Mouse (Mus musculus) brain, embryonic 14.5 days (tissue): ENCODE measurements around the gene Car5a.

Experiments
- CTCF ChIP-seq: fragments of 200-500 bp; IDR thresholded peaks from 2 replicates; pipeline ENCODE4 v1.5.1; 2012; ENCODE audit warnings: inconsistent platforms, mild to moderate bottlenecking, moderate library complexity, borderline replicate concordance; ENCODE audit not compliant: insufficient read depth, insufficient read length; ENCODE audit errors: extremely low read depth
- POLR2A ChIP-seq: fragments of 200-500 bp; IDR thresholded peaks from 2 replicates; pipeline ENCODE4 v1.6.1; 2012; ENCODE audit warnings: mild to moderate bottlenecking, inconsistent platforms, borderline replicate concordance; ENCODE audit not compliant: poor library complexity, insufficient read depth, insufficient read length, severe bottlenecking; ENCODE audit errors: extremely low read depth

- TF ChIP-seq POLR2A: no peak
- no peak for TF ChIP-seq CTCF
Measured at GRCm38 (mm10) chr8:121898401-121898931, 46.2 kb downstream of the Car5a start.
